ENCODE assay signal across 16 mouse cellular contexts in the genomic region with DNA sequence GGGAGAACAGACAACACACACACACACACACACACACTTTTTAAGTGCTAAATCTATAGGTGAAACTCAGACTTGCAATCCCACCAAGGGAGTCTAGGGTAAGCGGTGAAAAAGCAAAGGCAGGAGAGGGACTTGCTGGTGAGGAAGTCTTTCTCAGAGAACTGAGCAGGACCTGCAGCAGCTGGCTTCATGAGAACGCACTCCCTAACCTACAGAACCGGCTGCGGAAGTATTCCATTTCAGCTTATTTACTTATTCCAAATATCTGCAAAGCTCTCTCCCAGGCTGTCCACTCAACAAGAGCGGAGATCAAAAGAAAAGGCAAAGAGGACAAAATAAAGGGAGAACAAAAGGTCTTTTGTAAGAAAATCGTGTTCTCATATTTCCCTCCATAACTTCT. TPM values are rescaled to one million over a fixed set of nuclear protein-coding genes. Genes with fewer than 3 reads are reported as not detected.
DNase-seq lines count a peak whose midpoint lies in the region; ATAC-seq lines count a peak whose summit lies in the region.
"Had no signal": no experiment of that assay in that cellular context is flagged by ENCODE, and none has a peak within 500 bp of the region (broad histone marks: within the 10 kb centered on the region; RNA-seq: fewer than 3 reads in every experiment).

No protein-coding gene starts in this region.

- 46% methylated on average over 6 of the region's 6 CpGs for WGBS in kidney, embryonic 14.5 days
- WGBS in neural tube, embryonic 15.5 days = 83% methylated on average over 6 of the region's 6 CpGs
- WGBS in limb, embryonic 10.5 days = 85% methylated on average over 6 of the region's 6 CpGs

- intact Hi-C loops in heart, postnatal 10 days (cut with DNase I) = no loop called here

- no peak overlapping the region for H3K4me3 ChIP-seq in kidney, embryonic 14.5 days (ENCODE audit: low read length)
- H3K4me3 ChIP-seq in neural tube, embryonic 15.5 days (replicated peaks) = no peak overlapping the region
- H3K4me3 ChIP-seq in limb, embryonic 10.5 days = no peak overlapping the region
- H3K4me3 ChIP-seq: heart, adult 2 months; limb, embryonic 15.5 days; liver, embryonic 15.5 days; midbrain, embryonic 12.5 days; neural tube, embryonic 13.5 days had no signal

- H3K36me3 ChIP-seq in kidney, embryonic 14.5 days (ENCODE audit: control insufficient read depth, insufficient read depth, low read length) = no peaks in the 10 kb centered on the region
- H3K36me3 ChIP-seq in neural tube, embryonic 15.5 days = no peaks in the 10 kb centered on the region
- H3K36me3 ChIP-seq in limb, embryonic 10.5 days = no peaks in the 10 kb centered on the region
- H3K36me3 ChIP-seq: limb, embryonic 15.5 days; liver, embryonic 15.5 days; midbrain, embryonic 12.5 days; neural tube, embryonic 13.5 days had no signal

- no peaks in the 10 kb centered on the region for H3K9me3 ChIP-seq in kidney, embryonic 14.5 days (ENCODE audit: control insufficient read depth, low read length)
- H3K9me3 ChIP-seq in neural tube, embryonic 15.5 days (replicated peaks) = no peaks in the 10 kb centered on the region
- no peaks in the 10 kb centered on the region for H3K9me3 ChIP-seq in limb, embryonic 10.5 days (replicated peaks)
- H3K9me3 ChIP-seq: limb, embryonic 15.5 days; liver, embryonic 15.5 days; midbrain, embryonic 12.5 days; neural tube, embryonic 13.5 days had no signal

- no peak overlapping the region for H3K4me2 ChIP-seq in kidney, embryonic 14.5 days (replicated peaks; ENCODE audit: low read depth, low read length)
- H3K4me2 ChIP-seq in neural tube, embryonic 15.5 days = no peak overlapping the region
- H3K4me2 ChIP-seq: limb, embryonic 15.5 days; liver, embryonic 15.5 days; midbrain, embryonic 12.5 days; neural tube, embryonic 13.5 days had no signal

- no peaks in the 10 kb centered on the region for H3K4me1 ChIP-seq in kidney, embryonic 14.5 days (ENCODE audit: control insufficient read depth, insufficient read depth, low read length)
- no peaks in the 10 kb centered on the region for H3K4me1 ChIP-seq in neural tube, embryonic 15.5 days
- H3K4me1 ChIP-seq in limb, embryonic 10.5 days = no peaks in the 10 kb centered on the region
- H3K4me1 ChIP-seq: limb, embryonic 15.5 days; liver, embryonic 15.5 days; midbrain, embryonic 12.5 days; neural tube, embryonic 13.5 days had no signal

- DNase-seq in kidney, postnatal 14 days = no peak
- peak; percentile 16 for DNase-seq in neural tube, embryonic 10.5 days (ENCODE audit: extremely low spot score, low spot score)
- no peak for DNase-seq in limb, embryonic 10.5 days (ENCODE audit: low spot score)
- no peak for DNase-seq in cerebellum, postnatal 25 days
- DNase-seq in heart, postnatal 10 days = no peak
- DNase-seq: cerebellum, adult 8-10 months; gastrocnemius, postnatal 14 days; heart, adult 2 months had no signal

- H3K27me3 ChIP-seq in kidney, embryonic 14.5 days (ENCODE audit: control insufficient read depth, insufficient read depth, low read length) = no peaks in the 10 kb centered on the region
- no peaks in the 10 kb centered on the region for H3K27me3 ChIP-seq in neural tube, embryonic 15.5 days (replicated peaks)
- H3K27me3 ChIP-seq in limb, embryonic 10.5 days (ENCODE audit: low read depth, poor library complexity, severe bottlenecking) = no peaks in the 10 kb centered on the region
- H3K27me3 ChIP-seq: CH12.LX; limb, embryonic 15.5 days; liver, embryonic 15.5 days; midbrain, embryonic 12.5 days; neural tube, embryonic 13.5 days had no signal

- ATAC-seq in kidney, embryonic 14.5 days (ENCODE audit: low FRiP score, low TSS enrichment) = no peak
- no peak for ATAC-seq in neural tube, embryonic 15.5 days (ENCODE audit: low FRiP score)
- ATAC-seq: forebrain, embryonic 14.5 days had no signal

- H3K9ac ChIP-seq in kidney, embryonic 14.5 days (ENCODE audit: low read depth, low read length) = no peak overlapping the region
- H3K9ac ChIP-seq in neural tube, embryonic 15.5 days (replicated peaks) = no peak overlapping the region
- H3K9ac ChIP-seq: limb, embryonic 15.5 days; liver, embryonic 15.5 days; midbrain, embryonic 12.5 days; neural tube, embryonic 13.5 days had no signal

- H3K27ac ChIP-seq in kidney, embryonic 14.5 days (ENCODE audit: low read depth, low read length) = peak overlapping the region; percentile 11; the same call in 1 of the 2 replicates
- no peak overlapping the region for H3K27ac ChIP-seq in neural tube, embryonic 15.5 days (replicated peaks)
- peak overlapping the region; percentile 7; the same call in 1 of the 2 replicates for H3K27ac ChIP-seq in limb, embryonic 10.5 days
- H3K27ac ChIP-seq: heart, adult 2 months; limb, embryonic 15.5 days; liver, embryonic 15.5 days; midbrain, embryonic 12.5 days; neural tube, embryonic 13.5 days had no signal

RNA-seq across cellular contexts. Expression of gene Cdkal1, which starts 8.9 kb away (rescaled TPM):
- polyA plus RNA-seq in kidney, embryonic 14.5 days (2014; fragmentation: Nextera tagmentation; extraction: Ambion mirVana) = 29.6 and 35.9 TPM in 2 replicates
- 20.4 and 22.4 TPM in 2 replicates for polyA plus RNA-seq in neural tube, embryonic 15.5 days (2015; fragmentation: Nextera tagmentation; extraction: Ambion mirVana)
- 33.3 and 34.8 TPM in 2 replicates for polyA plus RNA-seq in limb, embryonic 10.5 days (2016; fragmentation: Nextera tagmentation; extraction: Ambion mirVana)
- 10 to 100 TPM; 29.2 to 32.1 TPM for total RNA-seq in heart, postnatal 10 days (2021)
